Mouse (Mus musculus) liver, postnatal 0 days (tissue): ENCODE measurements around the gene Wipf3. TPM values are rescaled to one million over a fixed set of nuclear protein-coding genes. Genes with fewer than 3 reads are reported as not detected.

Experiments used
- ATAC-seq: fragments of 200-750 bp; cut with Nextera tagmentation; 2 replicates; pipeline ENCODE4 v1.8.0; 2017; ENCODE audit warnings: mild to moderate bottlenecking, moderate library complexity
- DNase-seq: peaks from one replicate; pipeline ENCODE4 v3.0.0-alpha.2; 2016
- H3K27ac ChIP-seq: fragments of 300-500 bp; sonication (generic); 2 replicates; pipeline ENCODE4 v1.5.1; 2014; ENCODE audit warnings: antibody characterized with exemption, moderate library complexity, mild to moderate bottlenecking, low read depth
- H3K27me3 ChIP-seq: fragments of 300-500 bp; sonication (generic); 2 replicates; pipeline ENCODE4 v1.6.1; 2014; ENCODE audit warnings: low read length, control low read depth, mixed read lengths; ENCODE audit not compliant: insufficient read depth
- H3K36me3 ChIP-seq: fragments of 300-500 bp; sonication (generic); replicated peaks from 2 replicates; pipeline ENCODE4 v1.6.1; 2014; ENCODE audit warnings: mild to moderate bottlenecking, control low read depth, low read length, moderate library complexity, mixed read lengths; ENCODE audit not compliant: insufficient read depth
- H3K4me1 ChIP-seq: fragments of 300-500 bp; sonication (generic); 2 replicates; pipeline ENCODE4 v1.6.1; 2014; ENCODE audit warnings: antibody characterized with exemption, mild to moderate bottlenecking, control low read depth; ENCODE audit not compliant: insufficient read depth
- H3K4me2 ChIP-seq: fragments of 300-500 bp; sonication (generic); 2 replicates; pipeline ENCODE4 v1.6.1; 2014; ENCODE audit warnings: low read depth, mild to moderate bottlenecking, low read length, moderate library complexity, mixed read lengths
- H3K4me3 ChIP-seq: fragments of 300-500 bp; sonication (generic); 2 replicates; pipeline ENCODE4 v1.5.1; 2014; ENCODE audit warnings: low read depth, low read length
- H3K9ac ChIP-seq: fragments of 300-500 bp; sonication (generic); replicated peaks from 2 replicates; pipeline ENCODE4 v1.6.1; 2014; ENCODE audit warnings: mild to moderate bottlenecking, moderate library complexity
- H3K9me3 ChIP-seq: fragments of 300-500 bp; sonication (generic); 2 replicates; pipeline ENCODE4 v1.6.1; 2016; ENCODE audit warnings: mild to moderate bottlenecking, control low read depth, low read length, mixed read lengths
- CTCF ChIP-seq: sonication (generic); IDR thresholded peaks from 2 replicates; pipeline ENCODE4 v1.5.1; 2016; ENCODE audit warnings: antibody characterized with exemption, low read depth
- EP300 ChIP-seq: IDR thresholded peaks from 2 replicates; pipeline ENCODE4 v1.6.1; 2016; ENCODE audit warnings: antibody characterized with exemption, low read depth, mild to moderate bottlenecking
- whole genome bisulfite sequencing: fragments of 180-500 bp; shearing (Covaris S2); extraction: QIAGEN DNeasy Blood & Tissue Kit; methylation state at CpG from one replicate; pipeline ENCODE4 v1.1.7; 2014; ENCODE audit not compliant: insufficient replicate concordance; 5-methylcytosine and 5-hydroxymethylcytosine counted together
- polyA plus RNA-seq: library from polyadenylated mRNA; unstranded; fragments of >200 nt; fragmentation: Nextera tagmentation; extraction: Ambion mirVana; gene quantifications from 2 replicates; pipeline ENCODE4 v1.2.1, GENCODE M21; 2015

The Wipf3 gene
- polyA plus RNA-seq, 1 experiment from 2014 or later = 0.34 TPM

- Histone ChIP-seq H3K27ac (no peak overlapping the region), H3K36me3 (no peaks in the 10 kb centered on the region), H3K4me1 (0 out of 2 replicates have a peak, but pooled peaks cover 2% of the 10 kb centered on the region), H3K4me2 (no peak overlapping the region), H3K4me3 (no peak overlapping the region), H3K27me3 (no peaks in the 10 kb centered on the region; the same call in 1 of the 2 replicates), H3K9me3 (no peaks in the 10 kb centered on the region), H3K9ac (no peak overlapping the region)
- TF ChIP-seq EP300 (no peak), CTCF (no peak)
- WGBS = 78% methylated on average over 11 of the region's 11 CpGs
- DNase-seq (no peak), ATAC-seq (no peak)
These were observed 76.9 kb downstream of the Wipf3 start for GRCm38 (mm10) chr6:54506318-54506717.

- no peak overlapping the region for H3K27ac ChIP-seq
- WGBS = 39% methylated on average over 8 of the region's 8 CpGs
- H3K4me3 ChIP-seq = no peak overlapping the region
- H3K4me1 ChIP-seq = 0 out of 2 replicates have a peak, but pooled peaks cover 2% of the 10 kb centered on the region
- H3K36me3 ChIP-seq = no peaks in the 10 kb centered on the region
- peak; percentile 33 for DNase-seq
- H3K9ac ChIP-seq = no peak overlapping the region
- ATAC-seq = no peak
- no peak overlapping the region for H3K4me2 ChIP-seq
- no peaks in the 10 kb centered on the region; the same call in 1 of the 2 replicates for H3K27me3 ChIP-seq
- H3K9me3 ChIP-seq = no peaks in the 10 kb centered on the region
- TF ChIP-seq CTCF (peak; percentile 75), EP300 (no peak)
These were observed 77.6 kb downstream of the Wipf3 start for GRCm38 (mm10) chr6:54507002-54507401.

GRCm38 (mm10) chr6:54507808-54508207, 78.4 kb downstream of the Wipf3 start:
- ATAC-seq = no peak
- 59% methylated on average over 5 of the region's 5 CpGs for WGBS
- TF ChIP-seq CTCF = no peak
- no peak for TF ChIP-seq EP300
- no peaks in the 10 kb centered on the region for H3K9me3 ChIP-seq
- H3K27me3 ChIP-seq = no peaks in the 10 kb centered on the region; the same call in 1 of the 2 replicates
- H3K4me3 ChIP-seq = no peak overlapping the region
- H3K4me2 ChIP-seq = no peak overlapping the region
- H3K4me1 ChIP-seq = no peaks in the 10 kb centered on the region
- DNase-seq = no peak
- no peak overlapping the region for H3K27ac ChIP-seq
- H3K9ac ChIP-seq = no peak overlapping the region
- H3K36me3 ChIP-seq = no peaks in the 10 kb centered on the region

GRCm38 (mm10) chr6:54508256-54508793, 78.9 kb downstream of the Wipf3 start:
- ATAC-seq = no peak
- WGBS = 64% methylated on average over 6 of the region's 6 CpGs

GRCm38 (mm10) chr6:54509264-54509663, 79.9 kb downstream of the Wipf3 start:
- no peaks in the 10 kb centered on the region for H3K4me1 ChIP-seq
- ATAC-seq = no peak
- WGBS = 77% methylated on average over 13 of the region's 13 CpGs

More at GRCm38 (mm10) chr6:54508256-54508793, 78.9 kb downstream of the Wipf3 start:
- Histone ChIP-seq H3K4me2 (no peak overlapping the region), H3K4me1 (no peaks in the 10 kb centered on the region), H3K9me3 (no peaks in the 10 kb centered on the region), H3K27me3 (no peaks in the 10 kb centered on the region; the same call in 1 of the 2 replicates), H3K9ac (no peak overlapping the region), H3K27ac (no peak overlapping the region), H3K4me3 (no peak overlapping the region), H3K36me3 (no peaks in the 10 kb centered on the region)
- no peak for DNase-seq
- no peak for TF ChIP-seq CTCF
- no peak for TF ChIP-seq EP300

GRCm38 (mm10) chr6:54512256-54512655, 82.9 kb downstream of the Wipf3 start:
- H3K36me3 ChIP-seq = no peaks in the 10 kb centered on the region
- no peaks in the 10 kb centered on the region; the same call in 1 of the 2 replicates for H3K27me3 ChIP-seq
- H3K4me3 ChIP-seq = no peak overlapping the region
- no peaks in the 10 kb centered on the region for H3K9me3 ChIP-seq
- ATAC-seq = no peak
- H3K9ac ChIP-seq = no peak overlapping the region
- no peak for DNase-seq
- H3K4me1 ChIP-seq = no peaks in the 10 kb centered on the region
- H3K27ac ChIP-seq = no peak overlapping the region
- TF ChIP-seq CTCF (no peak), EP300 (no peak)
- 54% methylated on average over 2 of the region's 2 CpGs for WGBS
- no peak overlapping the region for H3K4me2 ChIP-seq

More at GRCm38 (mm10) chr6:54509264-54509663, 79.9 kb downstream of the Wipf3 start:
- no peaks in the 10 kb centered on the region for H3K9me3 ChIP-seq
- H3K4me2 ChIP-seq = no peak overlapping the region
- no peak overlapping the region for H3K27ac ChIP-seq
- TF ChIP-seq CTCF = no peak
- no peak for TF ChIP-seq EP300
- no peak overlapping the region for H3K9ac ChIP-seq
- H3K4me3 ChIP-seq = no peak overlapping the region
- H3K36me3 ChIP-seq = no peaks in the 10 kb centered on the region
- no peaks in the 10 kb centered on the region; the same call in 1 of the 2 replicates for H3K27me3 ChIP-seq
- DNase-seq = no peak
